Mouse (Mus musculus): ENCODE measurements at regions not wholly inside any gene's neighbourhood (a gene's known extent, or its start where the extent isn't known, plus 50 kb on each side); places are given as distances from the start of the nearest gene placed in this dataset.
"Not testable (repeated sequence)": the region's sequence is repeated elsewhere in the genome, so short reads cannot be mapped to it uniquely, and the experiment has no call there.

GRCm38 (mm10) chr14:14478159-14478558 lies 77.1 kb downstream of the Olfr721-ps1 start:
- H3K36me3 ChIP-seq (ENCODE audit: control insufficient read depth, insufficient read depth); H3K79me2 ChIP-seq (ENCODE audit: control insufficient read depth, insufficient read depth); H3ac ChIP-seq (ENCODE audit: control insufficient read depth, insufficient read length, low read depth); H3K27me3 ChIP-seq (ENCODE audit: control insufficient read depth, insufficient read depth, insufficient read length); H3K79me3 ChIP-seq (ENCODE audit: low read depth); H3K4me3 ChIP-seq (ENCODE audit: insufficient read depth, poor library complexity, severe bottlenecking): not testable (repeated sequence)

GRCm38 (mm10) chr14:14481840-14482239 lies 80.7 kb downstream of the Olfr721-ps1 start:
- Histone ChIP-seq H3K27me3 (ENCODE audit: control insufficient read depth, insufficient read depth, insufficient read length) (no peaks in the 10 kb centered on the region), H3K4me3 (ENCODE audit: insufficient read depth, poor library complexity, severe bottlenecking) (no peak overlapping the region), H3K79me2 (ENCODE audit: control insufficient read depth, insufficient read depth) (no peaks in the 10 kb centered on the region), H3ac (ENCODE audit: control insufficient read depth, insufficient read length, low read depth) (no peak overlapping the region), H3K36me3 (ENCODE audit: control insufficient read depth, insufficient read depth) (no peaks in the 10 kb centered on the region), H3K79me3 (ENCODE audit: low read depth) (no peaks in the 10 kb centered on the region)
- TF ChIP-seq USF1 (IDR thresholded peaks at IDR 0.05; ENCODE audit: low read depth) (no peak), CEBPB (IDR thresholded peaks at IDR 0.05; ENCODE audit: low read depth) (no peak), FOSL1 (IDR thresholded peaks at IDR 0.05; ENCODE audit: insufficient read depth, low read length, poor library complexity, severe bottlenecking) (no peak), MYOG (IDR thresholded peaks at IDR 0.05; ENCODE audit: control insufficient read depth, extremely low read depth, insufficient read length) (no peak), MAX (IDR thresholded peaks at IDR 0.05) (no peak)

GRCm38 (mm10) chr14:14486356-14486755 lies 85.3 kb downstream of the Olfr721-ps1 start:
- Histone ChIP-seq H3K27me3 (ENCODE audit: control insufficient read depth, insufficient read depth, insufficient read length) (no peaks in the 10 kb centered on the region), H3K79me3 (ENCODE audit: low read depth) (no peaks in the 10 kb centered on the region), H3ac (ENCODE audit: control insufficient read depth, insufficient read length, low read depth) (no peak overlapping the region), H3K36me3 (ENCODE audit: control insufficient read depth, insufficient read depth) (no peaks in the 10 kb centered on the region), H3K4me3 (ENCODE audit: insufficient read depth, poor library complexity, severe bottlenecking) (no peak overlapping the region), H3K79me2 (ENCODE audit: control insufficient read depth, insufficient read depth) (no peaks in the 10 kb centered on the region)
- TF ChIP-seq MYOD1 (IDR thresholded peaks at IDR 0.05; ENCODE audit: control insufficient read depth, insufficient read length, low read depth) (no peak), MAX (IDR thresholded peaks at IDR 0.05) (no peak), MYOG (IDR thresholded peaks at IDR 0.05; ENCODE audit: control insufficient read depth, extremely low read depth, insufficient read length) (no peak), USF1 (IDR thresholded peaks at IDR 0.05; ENCODE audit: low read depth) (no peak), FOSL1 (IDR thresholded peaks at IDR 0.05; ENCODE audit: insufficient read depth, low read length, poor library complexity, severe bottlenecking) (no peak), CTCF (IDR thresholded peaks at IDR 0.05; ENCODE audit: control insufficient read depth, insufficient read depth, insufficient read length) (no peak), CEBPB (IDR thresholded peaks at IDR 0.05; ENCODE audit: low read depth) (no peak)

- Histone ChIP-seq H3K4me3 (ENCODE audit: insufficient read depth, poor library complexity, severe bottlenecking) (no peak overlapping the region), H3K79me2 (ENCODE audit: control insufficient read depth, insufficient read depth) (no peaks in the 10 kb centered on the region), H3K36me3 (ENCODE audit: control insufficient read depth, insufficient read depth) (no peaks in the 10 kb centered on the region), H3K27me3 (ENCODE audit: control insufficient read depth, insufficient read depth, insufficient read length) (no peaks in the 10 kb centered on the region), H3K79me3 (ENCODE audit: low read depth) (no peaks in the 10 kb centered on the region), H3ac (ENCODE audit: control insufficient read depth, insufficient read length, low read depth) (no peak overlapping the region)
- TF ChIP-seq CEBPB (IDR thresholded peaks at IDR 0.05; ENCODE audit: low read depth) (no peak), MAX (IDR thresholded peaks at IDR 0.05) (no peak), MYOG (IDR thresholded peaks at IDR 0.05; ENCODE audit: control insufficient read depth, extremely low read depth, insufficient read length) (no peak), FOSL1 (IDR thresholded peaks at IDR 0.05; ENCODE audit: insufficient read depth, low read length, poor library complexity, severe bottlenecking) (no peak), CTCF (IDR thresholded peaks at IDR 0.05; ENCODE audit: control insufficient read depth, insufficient read depth, insufficient read length) (no peak), USF1 (IDR thresholded peaks at IDR 0.05; ENCODE audit: low read depth) (no peak), MYOD1 (IDR thresholded peaks at IDR 0.05; ENCODE audit: control insufficient read depth, insufficient read length, low read depth) (no peak)
Measured at GRCm38 (mm10) chr14:14490501-14490900, 89.4 kb downstream of the Olfr721-ps1 start.

GRCm38 (mm10) chr14:14492041-14492440 lies 90.9 kb downstream of the Olfr721-ps1 start:
- no peak overlapping the region for H3K4me3 ChIP-seq (ENCODE audit: insufficient read depth, poor library complexity, severe bottlenecking)
- no peaks in the 10 kb centered on the region for H3K36me3 ChIP-seq (ENCODE audit: control insufficient read depth, insufficient read depth)
- H3K79me3 ChIP-seq (ENCODE audit: low read depth), result no peaks in the 10 kb centered on the region
- no peaks in the 10 kb centered on the region for H3K79me2 ChIP-seq (ENCODE audit: control insufficient read depth, insufficient read depth)
- H3K27me3 ChIP-seq (ENCODE audit: control insufficient read depth, insufficient read depth, insufficient read length), result no peaks in the 10 kb centered on the region
- no peak overlapping the region for H3ac ChIP-seq (ENCODE audit: control insufficient read depth, insufficient read length, low read depth)
- TF ChIP-seq MAX (IDR thresholded peaks at IDR 0.05) (no peak), CEBPB (IDR thresholded peaks at IDR 0.05; ENCODE audit: low read depth) (no peak), MYOG (IDR thresholded peaks at IDR 0.05; ENCODE audit: control insufficient read depth, extremely low read depth, insufficient read length) (no peak), MYOD1 (IDR thresholded peaks at IDR 0.05; ENCODE audit: control insufficient read depth, insufficient read length, low read depth) (no peak), USF1 (IDR thresholded peaks at IDR 0.05; ENCODE audit: low read depth) (no peak), FOSL1 (IDR thresholded peaks at IDR 0.05; ENCODE audit: insufficient read depth, low read length, poor library complexity, severe bottlenecking) (no peak), CTCF (IDR thresholded peaks at IDR 0.05; ENCODE audit: control insufficient read depth, insufficient read depth, insufficient read length) (no peak)

GRCm38 (mm10) chr14:14511927-14512326 lies 110.8 kb downstream of the Olfr721-ps1 start:
- TF ChIP-seq CEBPB (IDR thresholded peaks at IDR 0.05; ENCODE audit: low read depth) (no peak), USF1 (IDR thresholded peaks at IDR 0.05; ENCODE audit: low read depth) (no peak), MAX (IDR thresholded peaks at IDR 0.05) (no peak), CTCF (IDR thresholded peaks at IDR 0.05; ENCODE audit: control insufficient read depth, insufficient read depth, insufficient read length) (no peak), FOSL1 (IDR thresholded peaks at IDR 0.05; ENCODE audit: insufficient read depth, low read length, poor library complexity, severe bottlenecking) (no peak), MYOG (IDR thresholded peaks at IDR 0.05; ENCODE audit: control insufficient read depth, extremely low read depth, insufficient read length) (no peak), MYOD1 (IDR thresholded peaks at IDR 0.05; ENCODE audit: control insufficient read depth, insufficient read length, low read depth) (no peak)
- Histone ChIP-seq H3K27me3 (ENCODE audit: control insufficient read depth, insufficient read depth, insufficient read length) (no peaks in the 10 kb centered on the region), H3K79me2 (ENCODE audit: control insufficient read depth, insufficient read depth) (no peaks in the 10 kb centered on the region), H3K4me3 (ENCODE audit: insufficient read depth, poor library complexity, severe bottlenecking) (no peak overlapping the region), H3K79me3 (ENCODE audit: low read depth) (no peaks in the 10 kb centered on the region), H3K36me3 (ENCODE audit: control insufficient read depth, insufficient read depth) (no peaks in the 10 kb centered on the region), H3ac (ENCODE audit: control insufficient read depth, insufficient read length, low read depth) (no peak overlapping the region)

Data from C2C12 (cell line).